ENCODE assay signal across 22 mouse cellular contexts in the genomic region with DNA sequence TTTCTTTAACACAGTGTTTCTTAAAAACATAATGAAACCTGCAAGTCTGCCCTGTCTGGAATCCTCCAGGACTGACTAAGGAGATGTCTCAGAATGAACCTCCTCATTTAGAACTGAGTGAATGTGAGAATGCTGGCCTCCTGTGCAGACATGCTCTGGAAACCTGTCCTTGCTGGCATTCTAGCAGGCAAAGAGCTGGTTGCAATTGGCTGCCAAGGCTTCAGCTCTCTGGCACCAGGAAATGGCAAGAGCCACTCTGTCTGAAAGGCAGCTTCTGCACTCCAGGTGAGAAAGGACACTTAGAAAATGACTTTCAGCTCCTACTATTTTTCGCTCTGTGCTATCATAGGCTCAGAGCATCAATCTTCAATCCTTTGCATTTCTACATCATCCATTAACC.
DNase-seq lines count a peak whose midpoint lies in the region; ATAC-seq lines count a peak whose summit lies in the region.
"Had no signal": no experiment of that assay in that cellular context is flagged by ENCODE, and none has a peak within 500 bp of the region (broad histone marks: within the 10 kb centered on the region; RNA-seq: fewer than 3 reads in every experiment).

No protein-coding gene starts in this region.

- ATAC-seq in embryonic facial prominence, embryonic 15.5 days (ENCODE audit: insufficient number of reproducible peaks, low FRiP score, low TSS enrichment, low read depth), result no peak
- ATAC-seq: activated CD4-positive, CD25-positive, alpha-beta regulatory T cell, adult 4 months; forebrain, embryonic 14.5 days; hindbrain, postnatal 0 days; Patski had no signal

- H3K9me3 ChIP-seq in embryonic facial prominence, embryonic 15.5 days (replicated peaks), result no peaks in the 10 kb centered on the region
- H3K9me3 ChIP-seq: embryonic facial prominence, embryonic 12.5 days; forebrain, embryonic 10.5 days; heart, embryonic 15.5 days; hindbrain, embryonic 13.5 days; kidney, embryonic 15.5 days had no signal

- DNase-seq in cerebellum, postnatal 14 days, result peak; percentile 70 to 78
- no peak for DNase-seq in cerebellum, adult 18-20 months
- peak; percentile 50 for DNase-seq in gastrocnemius, adult 18-20 months (ENCODE audit: low spot score)
- no peak for DNase-seq in gastrocnemius, postnatal 4 days (ENCODE audit: low spot score in 2 of 2)
- DNase-seq in kidney, adult 18-20 months, result no peak
- DNase-seq: adrenal gland, postnatal 14 days; embryo, embryonic 11 days; heart, postnatal 14 days; kidney, adult 11 months had no signal

- no peak overlapping the region for H3K9ac ChIP-seq in embryonic facial prominence, embryonic 15.5 days
- H3K9ac ChIP-seq: embryonic facial prominence, embryonic 12.5 days; heart, embryonic 15.5 days; hindbrain, embryonic 13.5 days; kidney, embryonic 15.5 days had no signal

- no peaks in the 10 kb centered on the region for H3K27me3 ChIP-seq in embryonic facial prominence, embryonic 15.5 days
- H3K27me3 ChIP-seq: CH12.LX; embryonic facial prominence, embryonic 12.5 days; heart, embryonic 15.5 days; hindbrain, embryonic 13.5 days; kidney, embryonic 15.5 days; Patski had no signal

- H3K27ac ChIP-seq in embryonic facial prominence, embryonic 15.5 days (replicated peaks), result 0 out of 2 replicates have a peak overlapping the region, but pooled peaks have one; percentile 11
- H3K27ac ChIP-seq: embryonic facial prominence, embryonic 12.5 days; forebrain, embryonic 10.5 days; heart, adult 2 months; heart, embryonic 15.5 days; hindbrain, embryonic 13.5 days; hindbrain, postnatal 0 days; kidney, embryonic 15.5 days had no signal

- no peak overlapping the region for H3K4me2 ChIP-seq in embryonic facial prominence, embryonic 15.5 days (replicated peaks)
- H3K4me2 ChIP-seq: embryonic facial prominence, embryonic 12.5 days; heart, embryonic 11.5 days; heart, embryonic 15.5 days; hindbrain, embryonic 13.5 days; kidney, embryonic 15.5 days had no signal

- no peaks in the 10 kb centered on the region for H3K4me1 ChIP-seq in embryonic facial prominence, embryonic 15.5 days
- H3K4me1 ChIP-seq: embryonic facial prominence, embryonic 12.5 days; forebrain, embryonic 10.5 days; heart, embryonic 15.5 days; hindbrain, embryonic 13.5 days; kidney, embryonic 15.5 days had no signal

- no peaks in the 10 kb centered on the region for H3K36me3 ChIP-seq in embryonic facial prominence, embryonic 15.5 days
- H3K36me3 ChIP-seq: embryonic facial prominence, embryonic 12.5 days; forebrain, embryonic 10.5 days; heart, embryonic 15.5 days; hindbrain, embryonic 13.5 days; kidney, embryonic 15.5 days had no signal

- WGBS in embryonic facial prominence, embryonic 15.5 days, result 86% methylated on average over 1 of the region's 1 CpGs

- H3K4me3 ChIP-seq in embryonic facial prominence, embryonic 15.5 days (replicated peaks), result no peak overlapping the region
- H3K4me3 ChIP-seq: embryonic facial prominence, embryonic 12.5 days; forebrain, embryonic 10.5 days; heart, adult 2 months; heart, embryonic 15.5 days; hindbrain, embryonic 13.5 days; kidney, embryonic 15.5 days had no signal

Comparison
In these comparisons a context has a peak if more than half of its experiments do, and no peak if none do; other contexts are left out.
1. DNase-seq: peak in cerebellum, postnatal 14 days (2 of 2) and gastrocnemius, adult 18-20 months (single experiment); none in cerebellum, adult 18-20 months (0 of 2), gastrocnemius, postnatal 4 days (0 of 2) and kidney, adult 18-20 months (single experiment).